Mouse (Mus musculus) Patski (cell line): ENCODE measurements around the gene Msi2. TPM values are rescaled to one million over a fixed set of nuclear protein-coding genes. Genes with fewer than 3 reads are reported as not detected.

Experiments
- ATAC-seq: fragments of 100-300 bp; one replicate; pipeline ENCODE4 v1.8.0; 2021
- CTCF ChIA-PET: fragments of 350-600 bp; sonication (Branson Sonifier 250); formaldehyde crosslinking; loops from one replicate; lab custom pipeline; 2022; ENCODE audit warnings: inconsistent platforms; lab: Charles Lee
- POLR2A ChIA-PET: fragments of 350-600 bp; sonication (Branson Sonifier 250); formaldehyde crosslinking; loops from one replicate; lab custom pipeline; 2022; ENCODE audit warnings: antibody characterized with exemption, inconsistent platforms; lab: Charles Lee
- DNase-seq: peaks from one replicate; pipeline ENCODE4 v3.0.0-alpha.2; 2011; ENCODE audit warnings: low read depth, low spot score
- H3K27me3 ChIP-seq: fragments of 371-371 bp; one replicate; pipeline ENCODE4 v1.5.1; 2021
- CTCF ChIP-seq: fragments of 100-300 bp; IDR thresholded peaks from one replicate; pipeline ENCODE4 v1.5.1; 2021
- in situ Hi-C: fragments of 300-500 bp; cut with MboI; formaldehyde crosslinking; loops from 3 replicates; pipeline ENCODE4 v1.11.1; 2018; ENCODE audit warnings: low pct_unique_long_range_greater_than_20kb, mixed read lengths
- polyA plus RNA-seq: library from polyadenylated mRNA; unstranded; gene quantifications from one replicate; pipeline ENCODE4 v1.2.3, GENCODE M21; 2021

The Msi2 gene
- polyA plus RNA-seq, 1 experiment from 2014 or later: 72.3 TPM

- CTCF ChIA-PET: interaction anchor here (3.5 kb wide), 1 partner anchor 15 kb away, joined by 14 read pairs; no protein-coding TSS in a partner anchor
- in situ Hi-C loops: no loop called here
- peak; percentile 67 for ATAC-seq
- DNase-seq: no peak
- no peak for TF ChIP-seq CTCF
- no peaks in the 10 kb centered on the region for H3K27me3 ChIP-seq
- POLR2A ChIA-PET: interaction anchor here (0.6 kb wide), 1 partner anchor 16 kb away, joined by 3 read pairs; no protein-coding TSS in a partner anchor
Observed at GRCm38 (mm10) chr11:88498491-88498890, 219.8 kb downstream of the Msi2 start.

DNA sequence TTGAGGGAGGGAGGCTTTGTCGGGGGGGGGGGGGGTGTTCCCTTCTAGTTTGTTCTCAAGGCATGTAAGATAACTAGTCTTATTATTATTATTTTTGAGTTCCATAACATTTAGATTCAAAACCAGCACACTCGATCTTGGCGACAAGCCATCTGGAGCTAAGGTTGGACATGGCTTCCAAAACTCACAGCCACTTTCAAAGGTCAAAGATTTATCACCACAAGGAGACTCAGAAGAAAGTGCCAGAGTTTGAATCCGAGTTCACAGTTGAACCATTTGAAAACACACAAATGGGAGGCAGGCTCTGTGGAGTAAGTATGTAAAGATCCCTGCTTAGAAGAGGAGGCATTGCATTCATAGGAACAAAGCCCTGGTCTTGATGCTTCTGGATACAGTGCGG lies 221.9 kb downstream of the Msi2 start:
- no peak for DNase-seq
- in situ Hi-C loops: no loop called here
- no peak for TF ChIP-seq CTCF
- ATAC-seq: no peak
- ChIA-PET CTCF (no interaction called here), POLR2A (interaction anchor here (0.7 kb wide), 1 partner anchor 26 kb away, joined by 3 read pairs; no protein-coding TSS in a partner anchor)
- no peaks in the 10 kb centered on the region for H3K27me3 ChIP-seq

DNA sequence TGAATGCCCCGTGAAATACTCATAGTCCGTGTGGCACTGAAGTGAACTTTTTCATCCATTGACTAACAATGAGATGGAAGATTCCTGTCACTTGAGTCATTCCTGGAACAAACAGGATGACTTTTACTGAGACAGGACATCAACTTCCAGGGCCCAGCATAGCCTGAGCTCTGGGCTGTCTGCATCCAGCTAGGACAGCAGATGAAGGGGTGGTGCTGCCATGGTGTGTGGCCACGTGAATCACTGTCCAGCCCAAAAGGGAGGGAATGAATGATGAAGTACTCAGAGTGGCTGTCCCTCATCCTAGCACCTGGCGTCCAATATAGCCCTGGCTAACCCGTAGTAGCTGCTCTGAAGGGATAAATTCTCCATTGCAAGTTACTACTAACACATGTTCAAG lies 222.6 kb downstream of the Msi2 start:
- TF ChIP-seq CTCF: no peak
- in situ Hi-C loops: no loop called here
- ChIA-PET CTCF (no interaction called here), POLR2A (interaction anchor here (0.7 kb wide), 1 partner anchor 27 kb away, joined by 3 read pairs; no protein-coding TSS in a partner anchor)
- peak; percentile 58 for ATAC-seq
- no peaks in the 10 kb centered on the region for H3K27me3 ChIP-seq
- DNase-seq: no peak

GRCm38 (mm10) chr11:88495018-88495417 lies 223.3 kb downstream of the Msi2 start:
- in situ Hi-C loops: no loop called here
- TF ChIP-seq CTCF: no peak
- no peak for ATAC-seq
- DNase-seq: no peak
- CTCF ChIA-PET: no interaction called here
- POLR2A ChIA-PET: no interaction called here
- H3K27me3 ChIP-seq: no peaks in the 10 kb centered on the region

DNA sequence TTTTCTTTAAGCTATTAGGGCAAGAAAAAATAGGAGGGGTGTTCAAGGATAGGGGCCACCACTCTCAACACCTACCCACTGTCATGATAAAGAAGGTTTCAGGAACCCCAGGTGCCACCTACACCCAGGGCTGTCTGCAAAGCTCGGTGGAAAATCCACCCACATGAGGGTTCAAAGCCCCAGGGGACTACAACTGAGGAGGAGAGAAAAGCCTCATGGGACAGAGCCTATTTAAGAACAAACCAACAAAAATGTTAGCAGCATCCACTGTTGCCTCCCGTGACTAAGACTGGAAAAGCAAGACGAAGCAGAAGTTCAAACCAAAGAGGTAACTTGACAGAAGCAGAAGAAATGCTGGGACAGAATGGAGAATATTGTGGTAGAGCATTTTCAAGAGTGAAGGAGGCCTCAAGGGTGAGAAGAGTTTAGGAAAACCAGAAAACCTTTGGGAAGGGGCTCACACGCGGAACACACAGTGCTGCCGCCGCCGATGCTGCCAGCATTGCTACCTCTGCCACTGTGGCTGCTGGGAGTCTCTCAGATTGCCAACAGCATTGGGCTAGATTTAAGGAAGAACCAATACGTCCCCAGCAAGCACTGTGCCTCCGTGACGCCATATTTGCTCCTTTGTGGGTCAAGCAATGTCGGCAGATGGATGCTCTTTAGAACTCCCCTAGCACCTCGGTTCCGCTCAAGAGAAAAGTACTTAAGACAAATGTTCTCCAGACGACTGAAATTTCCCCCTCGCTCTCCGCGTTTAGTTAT lies 224.3 kb downstream of the Msi2 start:
- ChIA-PET POLR2A (no interaction called here), CTCF (interaction anchor here (1.2 kb wide), 1 partner anchor 71 kb away, joined by 3 read pairs; no protein-coding TSS in a partner anchor)
- DNase-seq: no peak
- in situ Hi-C loops: no loop called here
- ATAC-seq: no peak
- H3K27me3 ChIP-seq: no peaks in the 10 kb centered on the region
- TF ChIP-seq CTCF: no peak

DNA sequence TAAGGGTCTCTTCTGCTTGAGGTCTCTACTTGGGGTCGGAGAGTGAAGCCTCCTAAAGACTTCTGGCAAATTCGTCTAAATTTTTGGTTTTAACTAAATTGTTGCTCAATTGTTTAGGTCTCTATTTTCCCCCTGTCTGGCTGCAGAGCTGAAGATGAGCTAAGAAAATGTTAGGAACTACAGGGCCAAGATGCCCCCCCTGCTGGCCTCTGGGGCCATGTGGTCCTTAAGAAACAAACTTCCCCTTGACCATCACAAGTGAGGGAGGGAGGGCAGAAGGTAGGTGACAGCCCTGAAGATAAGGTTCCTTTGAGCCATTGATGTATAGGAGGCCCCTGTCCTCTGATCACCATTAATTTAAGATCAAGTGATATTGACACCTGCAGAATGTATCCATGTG lies 225.7 kb downstream of the Msi2 start:
- ATAC-seq: no peak
- CTCF ChIA-PET: no interaction called here
- in situ Hi-C loops: no loop called here
- POLR2A ChIA-PET: no interaction called here
- DNase-seq: no peak
- H3K27me3 ChIP-seq: no peaks in the 10 kb centered on the region
- no peak for TF ChIP-seq CTCF

- POLR2A ChIA-PET: no interaction called here
- in situ Hi-C loops: no loop called here
- TF ChIP-seq CTCF: no peak
- H3K27me3 ChIP-seq: no peaks in the 10 kb centered on the region
- CTCF ChIA-PET: no interaction called here
- DNase-seq (no peak), ATAC-seq (no peak)
Observed at GRCm38 (mm10) chr11:88489985-88490384, 228.3 kb downstream of the Msi2 start.

GRCm38 (mm10) chr11:88488941-88489724 lies 229.2 kb downstream of the Msi2 start:
- ATAC-seq (no peak), DNase-seq (no peak)
- H3K27me3 ChIP-seq: no peaks in the 10 kb centered on the region
- in situ Hi-C loops: no loop called here
- ChIA-PET CTCF (no interaction called here), POLR2A (no interaction called here)
- no peak for TF ChIP-seq CTCF

DNA sequence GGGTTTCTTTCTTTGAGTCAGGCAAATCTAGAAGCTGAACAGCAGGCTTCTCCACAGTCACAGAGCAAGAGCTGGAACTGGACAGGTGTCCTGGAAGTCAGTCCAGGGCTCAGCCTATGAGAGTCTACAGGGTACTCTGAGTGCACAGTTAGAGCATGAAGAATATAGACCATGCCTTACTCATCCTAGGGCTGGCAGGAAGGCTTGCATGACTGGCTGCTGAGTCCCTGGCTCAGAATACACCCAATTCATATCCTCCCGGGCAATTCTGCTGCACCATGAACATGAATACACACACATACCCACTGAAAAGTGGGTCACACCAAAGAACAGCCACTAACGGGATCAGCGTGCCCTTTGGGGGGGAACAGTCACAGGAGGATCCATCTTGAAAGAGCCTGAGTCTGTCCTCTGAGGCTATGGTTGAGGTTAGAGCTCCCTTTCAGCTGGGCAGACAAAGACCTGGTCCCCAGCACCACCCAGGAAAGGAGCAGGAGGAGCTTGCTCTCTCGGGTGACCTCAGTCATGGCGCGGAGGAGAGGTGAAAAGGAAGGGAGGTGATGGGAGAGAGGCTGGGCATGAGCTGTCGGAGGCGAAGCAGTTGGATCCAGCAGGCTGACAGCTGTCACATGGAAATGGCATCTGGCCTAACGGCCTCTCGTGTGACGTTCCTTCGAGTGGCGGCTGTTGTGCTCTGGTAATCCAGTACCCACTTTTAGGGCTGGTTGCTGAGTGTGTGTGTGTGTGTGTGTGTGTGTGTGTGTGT lies 230.0 kb downstream of the Msi2 start:
- ChIA-PET CTCF (no interaction called here), POLR2A (no interaction called here)
- TF ChIP-seq CTCF: no peak
- no peak for DNase-seq
- in situ Hi-C loops: no loop called here
- no peaks in the 10 kb centered on the region for H3K27me3 ChIP-seq
- peak; percentile 31 for ATAC-seq

- no peaks in the 10 kb centered on the region for H3K27me3 ChIP-seq
- no peak for TF ChIP-seq CTCF
- in situ Hi-C loops: no loop called here
- CTCF ChIA-PET: no interaction called here
- DNase-seq (no peak), ATAC-seq (no peak)
- POLR2A ChIA-PET: interaction anchor here (0.8 kb wide), 1 partner anchor 86 kb away, joined by 3 read pairs; no protein-coding TSS in a partner anchor
Observed at GRCm38 (mm10) chr11:88485987-88486386, 232.3 kb downstream of the Msi2 start.
